Mouse (Mus musculus) liver, embryonic 14.5 days (tissue): ENCODE measurements at regions not wholly inside any gene's neighbourhood (a gene's known extent, or its start where the extent isn't known, plus 50 kb on each side); places are given as distances from the start of the nearest gene placed in this dataset.

Source experiments
- ATAC-seq: fragments of 200-750 bp; cut with Nextera tagmentation; 2 replicates; pipeline ENCODE4 v1.8.0; 2017; ENCODE audit warnings: moderate number of reproducible peaks, mild to moderate bottlenecking, moderate library complexity; ENCODE audit not compliant: insufficient read depth
- DNase-seq, 3 experiments: peaks; one replicate each; pipeline ENCODE4 v3.0.0-alpha.2; 2012 to 2013; ENCODE audit warnings: low read depth in 3 of 3, low spot score in 3 of 3
- H3K27ac ChIP-seq: fragments of 300-500 bp; sonication (generic); 2 replicates; pipeline ENCODE4 v1.5.1; 2014; ENCODE audit warnings: moderate library complexity, mild to moderate bottlenecking, control low read depth, inconsistent platforms
- H3K27me3 ChIP-seq: fragments of 300-500 bp; sonication (generic); 2 replicates; pipeline ENCODE4 v1.6.1; 2014; ENCODE audit warnings: mild to moderate bottlenecking, low read length, moderate library complexity; ENCODE audit not compliant: control insufficient read depth, insufficient read depth
- H3K36me3 ChIP-seq: fragments of 300-500 bp; sonication (generic); replicated peaks from 2 replicates; pipeline ENCODE4 v1.6.1; 2014; ENCODE audit warnings: low read depth; ENCODE audit not compliant: control insufficient read depth, insufficient read depth
- H3K4me1 ChIP-seq, 2 experiments: fragments of 200-500 bp in 1 of 2; fragments of 300-500 bp in 1 of 2; sonication (generic) in 1 of 2; replicated peaks; 2 replicates each; pipeline ENCODE4 v1.6.1; 2012 to 2014; ENCODE audit warnings: antibody characterized with exemption in 1 of 2, inconsistent platforms in 1 of 2, low read length in 1 of 2; ENCODE audit not compliant: control insufficient read depth in 2 of 2, insufficient read depth in 2 of 2
- H3K4me2 ChIP-seq: fragments of 300-500 bp; sonication (generic); 2 replicates; pipeline ENCODE4 v1.6.1; 2014; ENCODE audit warnings: low read depth, mild to moderate bottlenecking, control low read depth, moderate library complexity
- H3K4me3 ChIP-seq, 2 experiments: fragments of 200-500 bp in 1 of 2; fragments of 300-500 bp in 1 of 2; sonication (generic) in 1 of 2; 2 replicates each; pipeline ENCODE4 v1.5.1; 2012 to 2014; ENCODE audit warnings: low read depth in 2 of 2, low read length in 2 of 2, mild to moderate bottlenecking in 2 of 2, control low read depth in 1 of 2, inconsistent platforms in 1 of 2, moderate library complexity in 1 of 2; ENCODE audit not compliant: insufficient read depth in 1 of 2
- H3K9ac ChIP-seq: fragments of 300-500 bp; sonication (generic); replicated peaks from 2 replicates; pipeline ENCODE4 v1.6.1; 2014; ENCODE audit warnings: mild to moderate bottlenecking, control low read depth, moderate library complexity
- H3K9me3 ChIP-seq: fragments of 300-500 bp; sonication (generic); 2 replicates; pipeline ENCODE4 v1.6.1; 2016; ENCODE audit warnings: low read length, mixed read lengths; ENCODE audit not compliant: control insufficient read depth
- CTCF ChIP-seq: IDR thresholded peaks from 2 replicates; pipeline ENCODE4 v1.5.1; 2016; ENCODE audit warnings: antibody characterized with exemption, low read depth, control low read depth
- EP300 ChIP-seq: IDR thresholded peaks from 2 replicates; pipeline ENCODE4 v1.6.1; 2016; ENCODE audit warnings: antibody characterized with exemption, low read depth
- WGBS: fragments of 180-500 bp; shearing (Covaris S2); extraction: QIAGEN DNeasy Blood & Tissue Kit; methylation state at CpG from one replicate; pipeline ENCODE4 v1.1.7; 2014; ENCODE audit not compliant: insufficient replicate concordance; 5-methylcytosine and 5-hydroxymethylcytosine counted together

- no peak for TF ChIP-seq EP300
- no peak for TF ChIP-seq CTCF
- DNase-seq (no peak), ATAC-seq (no peak)
- no peak overlapping the region for H3K27ac ChIP-seq
- no peaks in the 10 kb centered on the region; the same call in 1 of the 2 replicates for H3K9me3 ChIP-seq
- no peaks in the 10 kb centered on the region for H3K27me3 ChIP-seq
- no peak overlapping the region for H3K4me3 ChIP-seq
- no peak overlapping the region for H3K9ac ChIP-seq
- H3K4me2 ChIP-seq, result no peak overlapping the region
- H3K36me3 ChIP-seq, result no peaks in the 10 kb centered on the region
- no peaks in the 10 kb centered on the region for H3K4me1 ChIP-seq
- WGBS, result 45% methylated on average over 5 of the region's 5 CpGs
Observed at GRCm38 (mm10) chr5:111635092-111635491, 98.6 kb upstream of the Gm26897 start.

DNA sequence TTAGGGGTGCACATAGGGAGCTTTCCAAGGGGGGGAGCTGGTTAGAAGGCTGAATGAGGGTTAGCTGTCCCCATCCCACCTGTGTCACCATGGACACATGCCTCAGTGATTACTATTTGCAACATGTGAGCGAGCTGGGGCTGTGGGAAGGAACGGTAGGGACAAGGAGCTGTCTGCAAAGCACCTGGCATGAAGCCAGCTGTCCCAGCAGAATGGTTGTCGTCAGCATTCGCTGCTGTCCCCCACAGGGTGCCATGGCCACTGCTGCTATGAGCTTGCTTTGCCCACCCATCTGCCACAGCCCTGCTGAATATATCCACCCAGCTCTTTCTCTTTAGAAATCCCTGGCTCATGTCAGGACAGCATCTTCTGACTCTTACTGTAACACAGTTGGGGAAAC, 96.8 kb upstream of the Gm26897 start:
- ATAC-seq (no peak), DNase-seq (no peak)
- no peaks in the 10 kb centered on the region for H3K27me3 ChIP-seq
- no peak overlapping the region for H3K4me2 ChIP-seq
- H3K36me3 ChIP-seq, result no peaks in the 10 kb centered on the region
- TF ChIP-seq CTCF (no peak), EP300 (no peak)
- H3K4me3 ChIP-seq, result no peak overlapping the region
- WGBS, result 48% methylated on average over 4 of the region's 4 CpGs
- no peaks in the 10 kb centered on the region; the same call in 1 of the 2 replicates for H3K9me3 ChIP-seq
- H3K9ac ChIP-seq, result no peak overlapping the region
- H3K27ac ChIP-seq, result no peak overlapping the region
- H3K4me1 ChIP-seq, result no peaks in the 10 kb centered on the region

GRCm38 (mm10) chr5:111638306-111638705, 95.4 kb upstream of the Gm26897 start:
- Histone ChIP-seq H3K9ac (no peak overlapping the region), H3K36me3 (no peaks in the 10 kb centered on the region), H3K27ac (no peak overlapping the region), H3K4me2 (no peak overlapping the region), H3K27me3 (no peaks in the 10 kb centered on the region), H3K4me3 (no peak overlapping the region), H3K9me3 (no peaks in the 10 kb centered on the region), H3K4me1 (no peaks in the 10 kb centered on the region)
- TF ChIP-seq CTCF (no peak), EP300 (no peak)
- no peak for DNase-seq
- 34% methylated on average over 7 of the region's 7 CpGs for WGBS
- no peak for ATAC-seq

DNA sequence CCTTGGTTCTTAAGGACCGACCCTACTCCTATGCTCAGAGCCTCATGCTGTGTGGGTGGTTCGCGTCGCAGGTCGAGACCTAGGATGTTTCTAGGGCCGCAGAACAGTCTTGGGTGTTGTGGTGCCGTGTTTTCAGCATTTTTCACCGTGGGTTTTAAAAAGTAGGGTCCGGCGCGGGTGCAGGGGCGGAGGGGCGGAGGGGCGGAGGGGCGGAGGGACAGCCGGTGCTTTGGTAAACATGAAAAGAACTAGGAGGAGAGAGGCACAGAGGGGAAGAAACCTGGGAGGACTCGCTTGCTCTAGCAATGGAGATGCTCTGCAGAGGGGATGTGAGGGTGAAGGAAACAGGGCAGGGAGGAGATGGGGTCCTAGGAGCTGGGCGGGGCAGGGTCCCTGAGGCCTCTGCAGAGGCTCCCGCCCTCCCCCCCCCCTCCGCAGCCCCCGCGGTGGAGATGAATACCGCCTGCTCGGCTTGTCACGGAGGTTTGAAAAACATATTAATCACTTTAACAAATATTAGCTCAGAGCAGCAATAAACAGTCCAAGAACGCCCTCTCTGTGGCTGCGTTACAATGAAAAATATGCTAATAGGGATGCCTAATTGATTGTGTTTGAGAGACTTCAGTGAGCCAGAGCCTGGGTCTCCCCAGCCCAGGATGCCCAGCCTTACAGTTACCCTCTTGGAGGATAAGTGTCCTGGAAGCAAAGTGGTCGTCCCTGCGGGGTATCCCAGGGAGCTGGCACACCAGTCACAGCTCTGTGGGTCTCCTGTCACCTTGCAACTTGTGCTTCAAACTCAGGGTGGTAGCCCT, 94.0 kb upstream of the Gm26897 start:
- H3K4me1 ChIP-seq, result no peaks in the 10 kb centered on the region
- H3K4me2 ChIP-seq, result no peak overlapping the region
- no peaks in the 10 kb centered on the region for H3K36me3 ChIP-seq
- H3K27ac ChIP-seq, result no peak overlapping the region
- TF ChIP-seq EP300 (no peak), CTCF (no peak)
- ATAC-seq (no peak), DNase-seq (no peak)
- no peak overlapping the region for H3K4me3 ChIP-seq
- no peaks in the 10 kb centered on the region for H3K9me3 ChIP-seq
- 11% methylated on average over 29 of the region's 29 CpGs for WGBS
- no peak overlapping the region for H3K9ac ChIP-seq
- no peaks in the 10 kb centered on the region for H3K27me3 ChIP-seq

DNA sequence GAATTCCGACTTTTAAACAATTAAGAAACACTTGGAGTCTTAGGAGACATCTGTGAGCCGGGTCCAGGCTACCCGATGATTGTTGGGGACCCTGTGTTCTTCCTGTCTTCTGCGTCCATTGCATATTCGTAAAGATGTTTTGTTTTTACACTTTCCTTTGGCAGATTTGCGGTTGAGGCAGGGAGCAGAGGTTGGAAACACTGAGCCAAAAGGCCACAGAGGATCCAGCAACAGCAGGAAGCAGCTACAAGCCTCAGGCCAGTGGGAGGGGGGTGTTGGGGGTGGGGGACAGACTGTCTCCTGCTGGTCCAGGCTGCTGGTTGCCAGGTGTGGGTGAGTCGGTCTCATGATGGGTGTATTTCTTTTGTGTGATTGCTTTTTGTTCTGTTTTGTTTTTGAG, 92.7 kb upstream of the Gm26897 start:
- Histone ChIP-seq H3K4me1 (no peaks in the 10 kb centered on the region), H3K9ac (no peak overlapping the region), H3K9me3 (no peaks in the 10 kb centered on the region), H3K27ac (no peak overlapping the region), H3K4me3 (no peak overlapping the region), H3K4me2 (no peak overlapping the region), H3K27me3 (no peaks in the 10 kb centered on the region), H3K36me3 (no peaks in the 10 kb centered on the region)
- ATAC-seq, result no peak
- DNase-seq, result no peak
- TF ChIP-seq EP300, result no peak
- TF ChIP-seq CTCF, result no peak
- WGBS, result 49% methylated on average over 7 of the region's 7 CpGs
